Mouse (Mus musculus): ENCODE measurements around the gene Setd1a.
A peak's percentile ranks its signal among the peaks of the same experiment; 100 is the strongest.

GRCm38 (mm10) chr7:127801010-127801621 is 24.6 kb downstream of the Setd1a start:
- TF ChIP-seq EP300 (optimal IDR thresholded peaks at IDR 0.05) (no peak), CTCF (IDR thresholded peaks at IDR 0.05; ENCODE audit: low read depth) (peak; percentile 18; the same call in 1 of the 2 replicates)
